20 mouse cellular contexts compared by ENCODE assay signal in the genomic region with DNA sequence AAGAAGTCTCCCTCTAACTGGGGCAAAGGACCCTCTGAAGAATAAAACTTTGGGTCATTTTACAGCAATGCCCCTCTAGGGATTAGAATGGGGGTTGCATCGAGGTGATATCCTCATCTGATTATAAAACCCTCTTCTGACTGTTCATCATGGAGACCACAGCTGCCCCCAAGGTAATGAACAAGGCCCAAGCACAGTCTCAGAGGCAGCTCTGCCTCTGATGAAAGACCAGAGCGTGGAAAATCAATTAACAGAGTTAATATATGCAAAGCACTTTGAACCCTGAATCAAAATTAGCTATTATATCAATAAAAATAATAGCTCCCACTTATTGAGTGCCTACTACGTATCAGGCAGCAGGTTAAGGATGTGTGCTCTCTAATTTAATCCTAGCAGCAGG.
"Had no signal": no experiment of that assay in that cellular context is flagged by ENCODE, and none has a peak within 500 bp of the region (broad histone marks: within the 10 kb centered on the region; RNA-seq: fewer than 3 reads in every experiment).

No protein-coding gene starts in this region.

- H3K4me3 ChIP-seq: heart, adult 2 months; heart, embryonic 13.5 days; heart, embryonic 15.5 days; hindbrain, embryonic 13.5 days; hindbrain, embryonic 15.5 days; kidney, embryonic 15.5 days; limb, embryonic 13.5 days; limb, embryonic 15.5 days had no signal

- H3K27me3 ChIP-seq: heart, embryonic 13.5 days; heart, embryonic 15.5 days; hindbrain, embryonic 13.5 days; hindbrain, embryonic 15.5 days; kidney, embryonic 15.5 days; limb, embryonic 13.5 days; limb, embryonic 15.5 days had no signal

- ATAC-seq: hindbrain, postnatal 0 days; intestine, embryonic 16.5 days had no signal

- DNase-seq: gastrocnemius, postnatal 14 days; gastrocnemius, postnatal 36 days; heart, adult 11 months; heart, adult 2 months; heart, postnatal 36 days; kidney, adult 11 months; kidney, adult 2 months; kidney, postnatal 14 days had no signal

- H3K27ac ChIP-seq: heart, adult 2 months; heart, embryonic 13.5 days; heart, embryonic 15.5 days; hindbrain, embryonic 15.5 days; hindbrain, postnatal 0 days; kidney, embryonic 15.5 days; kidney, postnatal 0 days; limb, embryonic 13.5 days; limb, embryonic 15.5 days had no signal

- H3K4me2 ChIP-seq: heart, embryonic 11.5 days; heart, embryonic 13.5 days; heart, embryonic 15.5 days; hindbrain, embryonic 13.5 days; hindbrain, embryonic 15.5 days; kidney, embryonic 15.5 days; limb, embryonic 13.5 days; limb, embryonic 15.5 days had no signal

- H3K9me3 ChIP-seq: heart, embryonic 15.5 days; hindbrain, embryonic 13.5 days; hindbrain, embryonic 15.5 days; limb, embryonic 15.5 days had no signal

- H3K9ac ChIP-seq: forebrain, postnatal 0 days; heart, embryonic 13.5 days; heart, embryonic 15.5 days; hindbrain, embryonic 13.5 days; hindbrain, embryonic 15.5 days; kidney, embryonic 15.5 days; limb, embryonic 13.5 days; limb, embryonic 15.5 days had no signal

- H3K36me3 ChIP-seq: heart, embryonic 13.5 days; heart, embryonic 15.5 days; hindbrain, embryonic 13.5 days; hindbrain, embryonic 15.5 days; kidney, embryonic 15.5 days; limb, embryonic 13.5 days; limb, embryonic 15.5 days had no signal

- H3K4me1 ChIP-seq: heart, embryonic 13.5 days; heart, embryonic 15.5 days; kidney, embryonic 15.5 days; limb, embryonic 13.5 days had no signal
